Mouse (Mus musculus): ENCODE data around the gene Ifit1bl2. TPM values are rescaled to one million over a fixed set of nuclear protein-coding genes. Genes with fewer than 3 reads are reported as not detected.
A peak's percentile ranks its signal among the peaks of the same experiment; 100 is the strongest.
"Not testable (repeated sequence)": the region's sequence is repeated elsewhere in the genome, so short reads cannot be mapped to it uniquely, and the experiment has no call there.

Ifit1bl2 gene
- polyA plus RNA-seq, 1 experiment from 2014 or later = 0.07 TPM

DNA sequence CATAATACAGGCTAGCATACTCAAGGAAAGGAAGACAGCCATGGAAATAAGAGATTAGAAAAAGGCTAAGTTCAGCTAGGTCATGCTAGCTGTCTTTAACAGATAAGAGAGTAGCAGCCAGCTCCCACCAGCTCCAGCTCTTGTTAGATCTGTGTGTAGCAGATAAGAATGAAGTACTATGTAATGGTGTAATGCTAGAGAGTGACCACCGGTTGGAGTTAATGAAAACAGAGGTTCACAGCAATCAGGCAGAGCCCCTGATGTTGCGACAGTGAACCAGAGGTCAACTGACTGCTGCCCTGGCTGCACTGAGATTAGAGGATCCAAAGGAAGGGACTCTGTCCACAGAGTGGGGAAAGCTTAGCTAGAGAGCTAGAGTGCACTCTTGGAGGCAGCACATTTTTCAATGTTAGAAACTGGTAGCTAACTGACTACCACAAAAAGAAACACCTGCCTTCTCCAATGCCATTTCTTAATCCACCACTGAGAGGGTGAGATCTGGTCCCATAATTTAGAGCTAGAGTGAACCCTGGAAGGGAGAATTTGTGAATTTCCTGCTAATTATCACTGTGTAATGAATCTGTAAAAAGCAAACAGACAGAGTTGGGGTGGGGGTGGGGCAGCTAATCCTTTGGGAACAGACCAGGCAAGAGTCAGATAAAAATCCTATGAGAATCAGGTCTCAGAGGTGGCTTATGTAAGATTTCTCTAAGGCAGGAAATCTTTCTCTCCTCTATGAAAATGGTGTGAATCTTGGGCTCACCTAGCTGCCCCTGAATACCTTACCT lies 16.2 kb upstream of the Ifit1bl2 start:
- Histone ChIP-seq H3K9me3 (ENCODE audit: control insufficient read depth, low read length) (no peaks in the 10 kb centered on the region), H3K9ac (ENCODE audit: low read length) (no peak overlapping the region), H3K4me1 (ENCODE audit: control insufficient read depth, insufficient read depth, low read length) (no peaks in the 10 kb centered on the region), H3K27me3 (ENCODE audit: control insufficient read depth, insufficient read depth, low read length) (no peaks in the 10 kb centered on the region), H3K36me3 (ENCODE audit: control insufficient read depth, insufficient read depth, low read length) (no peaks in the 10 kb centered on the region), H3K27ac (replicated peaks; ENCODE audit: low read depth, low read length) (no peak overlapping the region), H3K4me2 (ENCODE audit: low read depth, severe bottlenecking) (no peak overlapping the region), H3K4me3 (ENCODE audit: low read depth, low read length) (no peak overlapping the region)
- DNase-seq (ENCODE audit: low spot score) (no peak), ATAC-seq (ENCODE audit: insufficient number of reproducible peaks, low FRiP score, low TSS enrichment, low read depth) (no peak)
- WGBS = 26% methylated on average over 2 of the region's 2 CpGs

DNA sequence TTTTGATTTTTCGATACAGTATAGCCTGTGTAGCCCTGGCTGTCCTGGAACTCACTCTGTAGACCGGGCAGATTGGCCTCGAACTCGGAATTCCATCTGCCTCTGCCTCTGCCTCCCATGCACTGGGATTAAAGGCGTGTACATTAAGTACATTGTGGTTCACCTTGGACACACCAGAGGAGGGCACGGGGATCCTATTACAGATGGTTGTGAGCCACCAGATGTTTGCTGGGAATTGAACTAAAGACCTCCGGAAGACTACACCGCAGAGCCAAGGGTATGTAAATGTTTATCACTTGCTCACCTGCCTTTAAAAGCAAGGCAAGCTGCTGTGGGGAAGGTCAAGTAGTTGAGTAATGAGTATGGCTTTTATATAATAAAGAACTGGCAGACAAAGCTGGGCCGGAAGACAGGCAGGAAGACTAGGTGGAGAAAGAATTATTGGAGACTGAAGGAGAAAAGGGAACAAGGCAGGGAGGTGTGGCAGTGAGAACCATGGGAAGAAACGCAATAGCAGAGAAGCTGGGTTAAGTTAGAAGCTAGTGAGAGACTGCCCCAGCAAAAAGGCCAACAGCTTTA lies 14.8 kb upstream of the Ifit1bl2 start:
- 84% methylated on average over 10 of the region's 10 CpGs for WGBS
- H3K27me3 ChIP-seq (ENCODE audit: control insufficient read depth, insufficient read depth, low read length) = no peaks in the 10 kb centered on the region
- no peak overlapping the region for H3K4me2 ChIP-seq (ENCODE audit: low read depth, severe bottlenecking)
- DNase-seq (ENCODE audit: low spot score) (no peak), ATAC-seq (ENCODE audit: insufficient number of reproducible peaks, low FRiP score, low TSS enrichment, low read depth) (no peak)
- no peaks in the 10 kb centered on the region for H3K4me1 ChIP-seq (ENCODE audit: control insufficient read depth, insufficient read depth, low read length)
- no peaks in the 10 kb centered on the region for H3K36me3 ChIP-seq (ENCODE audit: control insufficient read depth, insufficient read depth, low read length)
- no peak overlapping the region for H3K4me3 ChIP-seq (ENCODE audit: low read depth, low read length)
- no peak overlapping the region for H3K27ac ChIP-seq (replicated peaks; ENCODE audit: low read depth, low read length)
- H3K9me3 ChIP-seq (ENCODE audit: control insufficient read depth, low read length) = no peaks in the 10 kb centered on the region
- no peak overlapping the region for H3K9ac ChIP-seq (ENCODE audit: low read length)

DNA sequence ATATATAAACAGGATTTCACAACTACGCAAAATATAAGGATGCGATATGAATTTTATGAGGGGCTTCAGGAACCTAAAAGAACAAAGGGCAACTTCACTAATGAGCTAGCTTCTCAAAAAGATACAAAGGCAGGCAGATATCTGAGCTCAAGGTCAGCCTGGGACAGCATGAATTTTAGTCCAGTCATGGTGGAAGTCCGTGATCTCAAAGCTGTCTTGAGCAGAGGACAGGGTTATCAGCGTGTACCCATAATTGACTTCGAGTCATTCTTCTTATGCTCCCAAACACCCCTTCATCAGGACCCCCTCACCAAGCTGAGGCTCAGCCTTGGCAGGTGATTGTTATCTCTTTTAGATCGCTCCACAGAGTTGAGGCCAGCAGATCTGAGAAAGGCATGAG lies 10.5 kb upstream of the Ifit1bl2 start:
- Histone ChIP-seq H3K27ac (replicated peaks; ENCODE audit: low read depth, low read length) (no peak overlapping the region), H3K36me3 (ENCODE audit: control insufficient read depth, insufficient read depth, low read length) (no peaks in the 10 kb centered on the region), H3K9ac (ENCODE audit: low read length) (no peak overlapping the region), H3K9me3 (ENCODE audit: control insufficient read depth, low read length) (no peaks in the 10 kb centered on the region), H3K4me3 (ENCODE audit: low read depth, low read length) (no peak overlapping the region), H3K4me2 (ENCODE audit: low read depth, severe bottlenecking) (no peak overlapping the region), H3K4me1 (ENCODE audit: control insufficient read depth, insufficient read depth, low read length) (no peaks in the 10 kb centered on the region), H3K27me3 (ENCODE audit: control insufficient read depth, insufficient read depth, low read length) (no peaks in the 10 kb centered on the region)
- ATAC-seq (ENCODE audit: insufficient number of reproducible peaks, low FRiP score, low TSS enrichment, low read depth) (no peak), DNase-seq (ENCODE audit: low spot score) (no peak)
- 88% methylated on average over 6 of the region's 6 CpGs for WGBS

DNA sequence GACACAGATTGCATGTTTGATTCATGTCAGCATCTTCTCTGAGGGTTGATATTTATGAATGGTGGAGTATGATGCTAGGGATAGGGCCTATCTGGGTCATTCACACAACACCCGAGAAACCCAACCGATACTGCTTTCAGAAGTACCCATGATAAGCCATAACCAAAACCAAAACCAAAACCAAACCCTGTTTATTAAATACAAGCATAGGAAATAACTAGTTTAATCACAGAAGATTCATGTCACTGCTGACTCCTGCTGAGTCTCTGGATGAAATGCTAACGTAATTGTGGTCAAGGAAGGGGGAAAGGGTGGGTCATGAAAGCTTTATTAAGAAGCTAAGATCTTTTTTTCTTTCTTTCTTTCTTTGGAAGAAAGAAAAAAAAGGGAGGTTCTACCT lies 9.7 kb upstream of the Ifit1bl2 start:
- ATAC-seq (ENCODE audit: insufficient number of reproducible peaks, low FRiP score, low TSS enrichment, low read depth) = no peak
- Histone ChIP-seq H3K36me3 (ENCODE audit: control insufficient read depth, insufficient read depth, low read length) (no peaks in the 10 kb centered on the region), H3K9me3 (ENCODE audit: control insufficient read depth, low read length) (no peaks in the 10 kb centered on the region), H3K4me1 (ENCODE audit: control insufficient read depth, insufficient read depth, low read length) (no peaks in the 10 kb centered on the region), H3K27me3 (ENCODE audit: control insufficient read depth, insufficient read depth, low read length) (no peaks in the 10 kb centered on the region), H3K4me3 (ENCODE audit: low read depth, low read length) (no peak overlapping the region), H3K9ac (ENCODE audit: low read length) (no peak overlapping the region), H3K4me2 (ENCODE audit: low read depth, severe bottlenecking) (no peak overlapping the region), H3K27ac (replicated peaks; ENCODE audit: low read depth, low read length) (no peak overlapping the region)
- no peak for DNase-seq (ENCODE audit: low spot score)
- WGBS = 84% methylated on average over 3 of the region's 3 CpGs

DNA sequence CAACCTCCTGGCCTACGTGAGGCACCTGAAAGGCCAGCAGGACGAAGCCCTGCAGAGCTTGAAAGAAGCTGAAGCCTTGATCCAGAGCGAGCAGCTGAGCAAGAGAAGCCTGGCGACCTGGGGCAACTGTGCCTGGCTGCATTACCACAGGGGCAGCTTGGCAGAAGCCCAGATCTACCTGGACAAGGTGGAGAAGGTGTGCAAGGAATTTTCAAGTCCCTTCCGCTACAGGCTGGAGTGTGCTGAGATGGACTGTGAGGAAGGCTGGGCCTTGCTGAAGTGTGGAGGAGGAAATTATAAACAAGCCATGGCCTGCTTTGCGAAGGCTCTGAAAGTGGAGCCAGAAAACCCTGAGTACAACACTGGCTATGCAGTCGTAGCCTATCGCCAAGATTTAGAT lies 7.1 kb upstream of the Ifit1bl2 start:
- not testable (repeated sequence) for H3K9ac ChIP-seq (ENCODE audit: low read length); H3K27ac ChIP-seq (replicated peaks; ENCODE audit: low read depth, low read length); H3K36me3 ChIP-seq (ENCODE audit: control insufficient read depth, insufficient read depth, low read length); ATAC-seq (ENCODE audit: insufficient number of reproducible peaks, low FRiP score, low TSS enrichment, low read depth); H3K4me1 ChIP-seq (ENCODE audit: control insufficient read depth, insufficient read depth, low read length); DNase-seq (ENCODE audit: low spot score); H3K9me3 ChIP-seq (ENCODE audit: control insufficient read depth, low read length); H3K4me3 ChIP-seq (ENCODE audit: low read depth, low read length); H3K4me2 ChIP-seq (ENCODE audit: low read depth, severe bottlenecking); H3K27me3 ChIP-seq (ENCODE audit: control insufficient read depth, insufficient read depth, low read length)
- 90% methylated on average over 7 of the region's 8 CpGs for WGBS

DNA sequence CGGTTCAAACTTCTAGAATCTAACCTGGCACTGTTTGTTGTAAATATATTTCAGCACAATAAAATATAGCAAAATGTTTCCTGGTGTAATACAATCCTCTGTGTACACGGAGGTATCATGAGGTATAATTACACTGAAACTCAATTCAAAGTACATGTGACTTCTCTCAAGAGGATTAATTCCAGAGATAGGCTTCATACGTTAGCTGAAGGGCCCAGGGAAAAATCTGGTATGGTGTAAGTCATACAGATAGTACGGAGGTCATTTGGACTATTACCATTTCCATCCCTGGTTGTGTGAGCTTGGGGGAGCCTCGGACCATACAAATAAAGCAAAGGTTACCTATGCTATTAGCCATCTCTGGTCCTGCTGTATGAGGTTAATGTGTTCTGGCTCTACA lies 2.1 kb upstream of the Ifit1bl2 start:
- Histone ChIP-seq H3K4me2 (ENCODE audit: low read depth, severe bottlenecking) (no peak overlapping the region), H3K27ac (replicated peaks; ENCODE audit: low read depth, low read length) (no peak overlapping the region), H3K36me3 (ENCODE audit: control insufficient read depth, insufficient read depth, low read length) (no peaks in the 10 kb centered on the region), H3K9ac (ENCODE audit: low read length) (no peak overlapping the region), H3K27me3 (ENCODE audit: control insufficient read depth, insufficient read depth, low read length) (no peaks in the 10 kb centered on the region), H3K9me3 (ENCODE audit: control insufficient read depth, low read length) (no peaks in the 10 kb centered on the region), H3K4me1 (ENCODE audit: control insufficient read depth, insufficient read depth, low read length) (no peaks in the 10 kb centered on the region), H3K4me3 (ENCODE audit: low read depth, low read length) (no peak overlapping the region)
- DNase-seq (ENCODE audit: low spot score) (no peak), ATAC-seq (ENCODE audit: insufficient number of reproducible peaks, low FRiP score, low TSS enrichment, low read depth) (no peak)
- 81% methylated on average over 5 of the region's 5 CpGs for WGBS

DNA sequence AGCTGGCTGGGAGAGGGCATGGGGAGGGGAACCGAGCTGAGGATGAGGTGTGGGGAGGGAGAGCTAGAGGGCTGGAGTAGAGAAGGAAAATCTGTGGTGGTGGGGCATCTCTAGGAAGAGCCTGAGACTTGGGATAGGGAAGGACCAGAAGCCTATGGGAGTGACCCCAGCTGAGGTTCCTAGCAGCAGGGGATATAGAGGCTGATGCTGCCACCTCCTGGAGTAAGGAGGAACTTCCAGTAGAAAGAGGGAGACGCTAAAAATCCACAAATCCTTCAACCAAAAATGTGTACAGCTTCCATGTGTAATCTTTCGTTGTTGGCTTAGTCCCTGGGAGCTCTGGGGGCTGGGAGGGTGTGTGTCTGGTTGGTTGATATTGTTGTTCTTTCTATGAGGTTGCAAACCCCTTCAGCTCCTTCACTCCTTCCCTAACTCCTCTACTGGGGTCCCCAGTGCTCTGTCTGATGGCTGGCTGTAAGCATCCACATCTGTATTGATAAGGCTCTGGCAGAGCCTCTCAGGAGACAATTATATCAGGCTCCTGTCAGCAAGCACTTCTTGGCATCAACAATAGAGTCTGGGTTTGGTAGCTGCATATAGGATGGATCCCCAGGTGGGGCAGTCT lies 3.5 kb downstream of the Ifit1bl2 start:
- DNase-seq (ENCODE audit: low spot score) (peak; percentile 63), ATAC-seq (ENCODE audit: insufficient number of reproducible peaks, low FRiP score, low TSS enrichment, low read depth) (no peak)
- H3K27ac ChIP-seq (replicated peaks; ENCODE audit: low read depth, low read length) = no peak overlapping the region
- H3K27me3 ChIP-seq (ENCODE audit: control insufficient read depth, insufficient read depth, low read length) = no peaks in the 10 kb centered on the region
- H3K4me3 ChIP-seq (ENCODE audit: low read depth, low read length) = no peak overlapping the region
- H3K36me3 ChIP-seq (ENCODE audit: control insufficient read depth, insufficient read depth, low read length) = no peaks in the 10 kb centered on the region
- no peak overlapping the region for H3K4me2 ChIP-seq (ENCODE audit: low read depth, severe bottlenecking)
- no peak overlapping the region for H3K9ac ChIP-seq (ENCODE audit: low read length)
- no peaks in the 10 kb centered on the region for H3K9me3 ChIP-seq (ENCODE audit: control insufficient read depth, low read length)
- H3K4me1 ChIP-seq (ENCODE audit: control insufficient read depth, insufficient read depth, low read length) = no peaks in the 10 kb centered on the region
- 9% methylated on average over 3 of the region's 3 CpGs for WGBS

DNA sequence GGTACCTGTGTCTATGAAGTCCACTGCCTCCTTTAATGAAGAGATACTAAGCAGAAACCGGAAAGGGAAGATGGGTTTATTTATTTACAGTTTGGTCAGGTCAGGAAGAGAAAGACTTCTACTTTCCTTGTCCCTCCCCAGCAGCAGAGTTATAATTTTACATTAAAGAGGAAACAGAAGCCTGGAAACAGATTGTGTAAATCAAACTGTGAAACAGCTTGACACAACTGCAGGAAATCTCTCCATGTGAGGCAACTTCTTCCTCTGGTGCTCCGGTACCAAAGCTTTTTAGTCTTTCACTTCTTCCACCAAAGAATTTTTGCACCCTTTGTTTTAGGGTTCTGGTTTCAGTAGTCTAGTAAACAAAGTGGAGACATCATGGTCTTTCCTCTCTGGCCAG lies 7.1 kb downstream of the Ifit1bl2 start:
- 76% methylated on average over 2 of the region's 2 CpGs for WGBS
- ATAC-seq (ENCODE audit: insufficient number of reproducible peaks, low FRiP score, low TSS enrichment, low read depth) (no peak), DNase-seq (ENCODE audit: low spot score) (no peak)
- Histone ChIP-seq H3K4me2 (ENCODE audit: low read depth, severe bottlenecking) (no peak overlapping the region), H3K27me3 (ENCODE audit: control insufficient read depth, insufficient read depth, low read length) (no peaks in the 10 kb centered on the region), H3K4me3 (ENCODE audit: low read depth, low read length) (no peak overlapping the region), H3K9ac (ENCODE audit: low read length) (no peak overlapping the region), H3K9me3 (ENCODE audit: control insufficient read depth, low read length) (no peaks in the 10 kb centered on the region), H3K27ac (replicated peaks; ENCODE audit: low read depth, low read length) (no peak overlapping the region), H3K4me1 (ENCODE audit: control insufficient read depth, insufficient read depth, low read length) (no peaks in the 10 kb centered on the region), H3K36me3 (ENCODE audit: control insufficient read depth, insufficient read depth, low read length) (no peaks in the 10 kb centered on the region)
